Mouse (Mus musculus): ENCODE data around the gene Pfn1. TPM values are rescaled to one million over a fixed set of nuclear protein-coding genes. Genes with fewer than 3 reads are reported as not detected.
A peak's percentile ranks its signal among the peaks of the same experiment; 100 is the strongest.

Gene Pfn1
- polyA plus RNA-seq, 1 experiment, result 2,636 TPM

DNA sequence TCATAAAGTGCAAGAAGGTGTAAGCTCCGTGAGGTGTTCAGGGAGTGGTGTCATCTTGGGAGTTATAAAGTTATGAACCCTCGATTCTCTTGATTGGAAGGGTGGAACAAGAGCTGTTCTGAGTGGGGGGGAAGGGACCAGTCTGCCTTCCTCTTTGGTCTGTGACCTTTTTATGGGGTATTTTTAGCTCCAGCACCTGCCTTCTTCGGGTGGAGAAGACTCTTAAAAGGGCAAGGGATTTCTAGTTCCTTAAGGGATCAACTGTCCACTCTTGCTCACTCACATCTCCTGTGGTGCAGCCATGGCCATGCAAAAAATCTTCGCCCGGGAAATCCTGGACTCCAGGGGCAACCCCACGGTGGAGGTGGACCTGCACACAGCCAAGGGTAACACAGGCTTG is 3.1 kb upstream of the Pfn1 start:
- Histone ChIP-seq H3K4me2 (ENCODE audit: low read depth) (peak overlapping the region; percentile 97), H3K4me3 (peak overlapping the region; percentile 94), H3K79me2 (ENCODE audit: control insufficient read depth, insufficient read depth) (peaks cover 57% of the 10 kb centered on the region), H3ac (ENCODE audit: control insufficient read depth, insufficient read length) (peak overlapping the region; percentile 4), H3K27me3 (ENCODE audit: control insufficient read depth, insufficient read depth, insufficient read length) (no peaks in the 10 kb centered on the region), H3K36me3 (ENCODE audit: control insufficient read depth, insufficient read depth) (peaks cover 23% of the 10 kb centered on the region)
- no peak for TF ChIP-seq POLR2A (IDR thresholded peaks at IDR 0.05; ENCODE audit: insufficient read length, low read depth)
- TF ChIP-seq MYOG (IDR thresholded peaks at IDR 0.05; ENCODE audit: control insufficient read depth in 1 of 3, insufficient read depth in 1 of 3, insufficient read length in 2 of 3, low read depth in 2 of 3), result peak in 1 of 3 experiments; percentile 40
- TF ChIP-seq TCF12 (IDR thresholded peaks at IDR 0.05; ENCODE audit: insufficient read depth, poor library complexity, severe bottlenecking), result peak; percentile 45
- TF ChIP-seq E2F4 (IDR thresholded peaks at IDR 0.05; ENCODE audit: insufficient read depth), result no peak
- TF ChIP-seq MYOD1 (IDR thresholded peaks at IDR 0.05; ENCODE audit: control insufficient read depth in 1 of 3, insufficient read length in 2 of 3, low read depth in 2 of 3), result peak in 1 of 3 experiments; percentile 9

DNA sequence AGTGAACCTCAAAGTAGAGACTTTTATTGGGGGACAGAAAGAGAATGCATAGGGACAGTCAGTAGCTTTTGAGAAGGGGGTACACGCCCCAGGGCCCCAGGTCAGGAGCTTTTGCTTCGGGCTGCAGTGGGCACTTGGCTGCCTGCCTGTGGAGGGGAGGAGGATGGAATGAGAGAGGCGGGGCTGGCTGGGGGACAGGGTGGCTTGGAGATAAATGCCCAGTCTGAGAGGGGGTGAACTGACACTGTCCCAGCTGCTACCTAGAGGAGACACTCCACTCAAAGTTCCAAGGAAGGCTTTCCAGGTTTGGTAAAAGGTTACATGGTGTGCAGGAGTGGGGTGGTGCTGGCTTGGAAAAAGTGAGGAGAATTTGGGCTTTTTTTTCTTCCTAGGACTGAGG is 2.5 kb upstream of the Pfn1 start, which contains the start of gene Eno3:
TSS of gene Eno3 (plus strand) at position 239 of the 400 bp plus-strand sequence.
- Histone ChIP-seq H3K27me3 (ENCODE audit: control insufficient read depth, insufficient read depth, insufficient read length) (no peaks in the 10 kb centered on the region), H3K36me3 (ENCODE audit: control insufficient read depth, insufficient read depth) (peaks cover 22% of the 10 kb centered on the region), H3ac (ENCODE audit: control insufficient read depth, insufficient read length) (peak within 1 kb of the TSS; percentile 88), H3K4me3 (peak within 1 kb of the TSS; percentile 94), H3K4me2 (ENCODE audit: low read depth) (peak within 1 kb of the TSS; percentile 97), H3K79me2 (ENCODE audit: control insufficient read depth, insufficient read depth) (peaks cover 63% of the 10 kb centered on the region)
- peak; percentile 80 for TF ChIP-seq POLR2AphosphoS2 (IDR thresholded peaks at IDR 0.05; ENCODE audit: insufficient read length, low read depth)
- TF ChIP-seq MAX (IDR thresholded peaks at IDR 0.05; ENCODE audit: low read depth), result no peak
- TF ChIP-seq TCF3 (IDR thresholded peaks at IDR 0.05; ENCODE audit: insufficient read length, low read depth), result no peak
- no peak for TF ChIP-seq E2F4 (IDR thresholded peaks at IDR 0.05; ENCODE audit: insufficient read depth)
- peak; percentile 71 for TF ChIP-seq POLR2A (IDR thresholded peaks at IDR 0.05; ENCODE audit: insufficient read length, low read depth)
- TF ChIP-seq MYOG (IDR thresholded peaks at IDR 0.05; ENCODE audit: control insufficient read depth in 1 of 3, insufficient read depth in 1 of 3, insufficient read length in 2 of 3, low read depth in 2 of 3), result peak in 1 of 3 experiments; percentile 40
- TF ChIP-seq SRF (IDR thresholded peaks at IDR 0.05; ENCODE audit: control insufficient read depth, insufficient read length, low read depth), result no peak
- TF ChIP-seq MYOD1 (IDR thresholded peaks at IDR 0.05; ENCODE audit: control insufficient read depth in 1 of 3, insufficient read length in 2 of 3, low read depth in 2 of 3), result peak in 1 of 3 experiments; percentile 43
- TF ChIP-seq USF1 (IDR thresholded peaks at IDR 0.05; ENCODE audit: low read depth), result no peak

DNA sequence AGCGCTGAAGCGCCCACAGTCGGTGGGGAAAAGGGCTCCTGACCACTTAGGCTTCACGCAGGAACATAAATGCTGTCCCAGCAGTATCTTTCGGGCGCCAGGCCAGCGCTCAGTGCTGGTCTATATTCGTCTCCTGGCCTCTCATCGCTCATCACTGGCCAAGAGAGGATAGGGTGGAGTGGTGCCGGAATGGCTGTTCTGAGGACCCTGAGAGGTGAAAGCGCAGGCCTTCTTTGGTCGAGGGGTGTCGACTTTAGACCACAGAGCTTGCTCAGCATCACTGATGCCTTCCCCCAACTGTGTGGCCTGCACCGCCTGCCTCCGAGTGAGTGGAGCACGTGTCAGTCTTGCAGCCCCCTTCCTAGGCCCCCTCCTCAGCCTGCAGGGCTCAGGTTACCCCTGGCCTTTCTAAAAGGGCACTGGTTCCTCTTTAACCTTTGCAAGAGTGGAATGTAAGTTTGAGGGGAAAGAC is 2.0 kb upstream of the Pfn1 start:
- Histone ChIP-seq H3K27me3 (ENCODE audit: control insufficient read depth, insufficient read depth, insufficient read length) (no peaks in the 10 kb centered on the region), H3K36me3 (ENCODE audit: control insufficient read depth, insufficient read depth) (peaks cover 18% of the 10 kb centered on the region), H3ac (ENCODE audit: control insufficient read depth, insufficient read length) (peak overlapping the region; percentile 88), H3K4me3 (peak overlapping the region; percentile 94), H3K4me2 (ENCODE audit: low read depth) (peak overlapping the region; percentile 97), H3K79me2 (ENCODE audit: control insufficient read depth, insufficient read depth) (peaks cover 68% of the 10 kb centered on the region)
- TF ChIP-seq MYOG (IDR thresholded peaks at IDR 0.05; ENCODE audit: control insufficient read depth in 1 of 3, insufficient read depth in 1 of 3, insufficient read length in 2 of 3, low read depth in 2 of 3), result peak in 1 of 3 experiments; percentile 43
- TF ChIP-seq POLR2A (IDR thresholded peaks at IDR 0.05; ENCODE audit: insufficient read length, low read depth), result peak; percentile 44
- TF ChIP-seq TCF12 (IDR thresholded peaks at IDR 0.05; ENCODE audit: insufficient read depth, poor library complexity, severe bottlenecking), result no peak
- peak in 1 of 3 experiments; percentile 55 for TF ChIP-seq MYOD1 (IDR thresholded peaks at IDR 0.05; ENCODE audit: control insufficient read depth in 1 of 3, insufficient read length in 2 of 3, low read depth in 2 of 3)
- TF ChIP-seq POLR2AphosphoS2 (IDR thresholded peaks at IDR 0.05; ENCODE audit: insufficient read length, low read depth), result peak; percentile 26

DNA sequence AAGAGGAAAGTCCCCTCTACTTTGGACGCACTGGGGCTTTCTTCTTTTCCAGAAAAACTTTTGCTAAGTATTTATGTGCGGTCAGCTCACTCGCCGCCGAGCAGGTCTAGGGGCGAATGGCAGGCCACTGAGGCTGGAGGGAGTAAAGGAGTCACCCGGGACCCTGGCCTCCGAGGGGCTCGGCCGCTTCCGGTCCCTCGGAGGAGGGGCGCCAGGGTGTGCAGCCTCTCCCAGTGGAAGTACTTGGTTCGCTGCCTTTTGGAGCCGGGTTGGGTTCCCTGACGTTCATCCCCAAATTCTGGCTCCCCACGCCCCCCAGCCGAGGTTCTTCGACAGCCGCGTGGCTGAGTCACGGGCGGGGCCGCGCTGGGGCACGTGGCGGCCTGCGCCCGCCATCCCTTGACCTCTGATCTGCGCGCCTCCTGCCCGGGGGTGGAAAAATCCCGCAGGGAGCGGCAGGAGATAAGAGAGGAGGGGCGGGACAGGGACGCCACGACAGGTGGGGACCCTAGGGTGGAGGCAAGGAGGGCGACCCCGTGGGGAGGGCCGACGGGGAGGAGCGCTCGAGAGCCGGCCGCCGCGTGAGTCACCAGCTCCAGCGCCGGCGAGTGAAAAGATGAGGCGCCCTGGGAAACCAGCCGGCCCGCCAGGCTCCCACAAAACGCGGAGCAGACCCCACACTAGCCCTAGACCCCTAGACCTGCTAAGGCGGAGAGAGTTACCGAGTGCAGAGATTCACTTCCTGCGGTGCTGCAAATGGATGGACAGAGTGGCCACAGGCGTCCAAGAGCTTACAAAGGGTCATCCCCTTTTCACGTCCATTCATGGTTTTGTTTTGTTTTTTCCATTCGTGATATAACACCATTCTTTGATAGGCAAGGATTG is 1.4 kb upstream of the Pfn1 start:
- Histone ChIP-seq H3ac (ENCODE audit: control insufficient read depth, insufficient read length) (peak overlapping the region; percentile 88), H3K36me3 (ENCODE audit: control insufficient read depth, insufficient read depth) (peaks cover 24% of the 10 kb centered on the region), H3K27me3 (ENCODE audit: control insufficient read depth, insufficient read depth, insufficient read length) (no peaks in the 10 kb centered on the region), H3K4me2 (ENCODE audit: low read depth) (peak overlapping the region; percentile 97), H3K79me2 (ENCODE audit: control insufficient read depth, insufficient read depth) (peaks cover 74% of the 10 kb centered on the region), H3K4me3 (peak overlapping the region; percentile 94)
- TF ChIP-seq POLR2AphosphoS2 (IDR thresholded peaks at IDR 0.05; ENCODE audit: insufficient read length, low read depth) (peak; percentile 42), POLR2A (IDR thresholded peaks at IDR 0.05; ENCODE audit: insufficient read length, low read depth) (peak; percentile 55), MYOG (IDR thresholded peaks at IDR 0.05; ENCODE audit: control insufficient read depth in 1 of 3, insufficient read depth in 1 of 3, insufficient read length in 2 of 3, low read depth in 2 of 3) (peak in 2 of 3 experiments; percentile 92 to 95), USF1 (IDR thresholded peaks at IDR 0.05; ENCODE audit: low read depth) (peak; percentile 36), CEBPB (IDR thresholded peaks at IDR 0.05; ENCODE audit: insufficient read depth, poor library complexity, severe bottlenecking) (no peak), MAX (IDR thresholded peaks at IDR 0.05; ENCODE audit: low read depth) (peak; percentile 69), MYOD1 (IDR thresholded peaks at IDR 0.05; ENCODE audit: control insufficient read depth in 1 of 3, insufficient read length in 2 of 3, low read depth in 2 of 3) (peak in 2 of 3 experiments; percentile 93 to 97), E2F4 (IDR thresholded peaks at IDR 0.05; ENCODE audit: insufficient read depth) (no peak), SRF (IDR thresholded peaks at IDR 0.05; ENCODE audit: control insufficient read depth, insufficient read length, low read depth) (no peak), REST (IDR thresholded peaks at IDR 0.05; ENCODE audit: insufficient read depth, insufficient read length) (no peak), TCF3 (IDR thresholded peaks at IDR 0.05; ENCODE audit: insufficient read length, low read depth) (no peak), TCF12 (IDR thresholded peaks at IDR 0.05; ENCODE audit: insufficient read depth, poor library complexity, severe bottlenecking) (peak; percentile 45)

Data from myocyte (in vitro differentiated cells).